Mouse (Mus musculus): ENCODE data around the gene Gdf15. TPM values are rescaled to one million over a fixed set of nuclear protein-coding genes. Genes with fewer than 3 reads are reported as not detected.

Gdf15 gene
- polyA plus RNA-seq (2015; fragmentation: Illumina TruSeq; extraction: RNeasy Lipid Tissue Mini Kit (QIAGEN cat#74804); ENCODE audit: insufficient read depth, low replicate concordance): not detected

DNA sequence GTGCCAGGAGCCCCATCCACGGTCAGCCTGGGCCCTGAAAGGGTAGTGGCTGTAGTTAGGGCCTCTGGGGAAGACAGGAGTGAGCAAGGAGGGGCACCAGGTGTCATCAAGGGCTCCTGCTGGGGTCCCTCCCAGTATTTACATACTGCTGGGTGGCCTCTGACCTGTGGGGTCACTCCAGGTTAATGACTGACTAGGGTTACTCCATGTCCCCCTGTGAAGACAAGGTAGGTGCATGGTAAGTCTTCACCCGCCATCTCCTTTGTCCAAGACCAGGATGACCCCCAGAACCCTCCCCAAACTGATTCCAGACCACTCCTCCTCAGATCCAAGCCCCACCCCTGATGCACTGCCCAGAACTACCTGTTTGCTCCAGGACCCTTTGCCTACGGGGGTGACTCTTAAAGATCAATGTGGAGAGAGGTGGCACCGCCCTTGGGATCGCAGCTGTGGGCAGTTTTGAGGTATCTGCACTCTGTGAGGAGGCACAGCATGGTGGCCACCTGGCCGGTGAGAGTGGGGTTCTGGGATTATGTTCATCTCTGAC, at the start of gene Gdf15:
Gdf15 (minus strand) TSS at position 111 of the 547 bp plus-strand sequence.

DNA sequence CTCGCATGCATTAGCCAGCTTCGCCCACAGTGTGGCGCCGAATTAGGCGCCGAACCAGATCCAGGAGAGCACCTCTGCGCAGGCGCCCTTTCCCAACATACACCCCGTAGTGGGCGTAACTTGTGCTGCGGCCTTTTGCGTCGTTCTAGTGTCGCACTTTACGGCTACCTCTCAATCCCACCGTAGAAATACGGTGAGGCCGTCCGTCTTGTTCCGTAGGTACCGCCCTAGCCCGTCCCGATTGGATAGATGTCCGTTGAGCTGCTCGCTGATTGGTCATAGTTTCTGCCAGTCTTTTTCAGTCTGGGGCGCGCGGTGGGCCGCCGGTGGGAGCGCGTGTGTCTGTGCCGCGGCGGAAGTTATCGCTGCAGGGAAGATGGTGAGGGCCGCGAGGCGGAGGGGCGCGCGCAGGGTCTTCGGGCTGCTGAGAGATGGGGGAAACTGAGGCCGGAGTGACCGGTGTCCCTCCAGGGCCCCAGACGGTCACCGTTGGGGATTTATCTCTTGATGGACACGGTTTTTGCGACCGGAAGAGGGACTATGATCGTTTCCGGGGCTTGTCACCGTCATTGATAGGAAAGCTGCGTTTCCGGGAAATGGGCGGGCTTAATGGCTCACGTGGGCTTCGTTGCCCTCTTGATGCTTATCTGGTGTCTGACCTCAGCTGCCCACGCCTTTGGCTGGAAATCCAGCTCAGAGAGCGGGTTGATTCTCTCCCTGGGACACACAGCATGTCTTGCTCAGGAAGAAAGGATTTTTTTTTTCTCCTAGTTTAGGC, 41.0 kb upstream of the Gdf15 start, which contains the start of gene Lsm4:
Lsm4 (plus strand) TSS at position 170 of the 778 bp plus-strand sequence.

GRCm38 (mm10) chr8:70660273-70660725, 28.0 kb upstream of the Gdf15 start, which contains the start of gene Pgpep1:
Pgpep1 (minus strand) TSS chr8:70660388.

DNA sequence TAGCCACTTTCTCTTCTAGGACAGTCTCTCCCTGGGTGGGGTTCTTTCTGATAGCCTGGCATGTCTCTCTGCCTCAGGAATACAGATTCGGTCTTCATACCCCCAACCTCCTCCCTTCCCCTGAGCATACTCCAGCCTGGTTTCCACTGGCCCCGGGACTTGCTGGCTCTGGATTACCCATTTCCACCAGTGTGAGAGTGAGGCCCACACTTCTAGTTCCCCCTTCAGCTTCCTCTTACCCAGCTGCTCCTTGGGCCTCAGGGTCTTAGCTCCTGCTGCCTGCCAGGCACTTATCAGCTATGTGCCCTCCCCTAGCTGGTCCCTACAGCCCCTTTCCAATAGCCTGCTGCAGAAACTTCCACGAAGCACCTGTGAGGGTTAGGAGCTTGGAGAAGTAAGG, 16.4 kb downstream of the Gdf15 start, which contains the start of gene Lrrc25:
Lrrc25 (plus strand) TSS at position 262 of the 400 bp plus-strand sequence.

GRCm38 (mm10) chr8:70608749-70609367, 23.4 kb downstream of the Gdf15 start, which contains the start of gene Ssbp4:
Ssbp4 (minus strand) TSS chr8:70608872.

GRCm38 (mm10) chr8:70593961-70594609, 38.2 kb downstream of the Gdf15 start, which contains the start of gene Isyna1:
Isyna1 (plus strand) TSS chr8:70594373.

Other genes starting within 250 kb of the Gdf15 start
- gene Crtc1, start 192.9 kb downstream of the Gdf15 start, polyA plus RNA-seq (2015; fragmentation: Illumina TruSeq; extraction: RNeasy Lipid Tissue Mini Kit (QIAGEN cat#74804); ENCODE audit: insufficient read depth, low replicate concordance): 6.5 TPM
- 5.5 TPM for gene Klhl26, start 155.5 kb downstream of the Gdf15 start, polyA plus RNA-seq (2015; fragmentation: Illumina TruSeq; extraction: RNeasy Lipid Tissue Mini Kit (QIAGEN cat#74804); ENCODE audit: insufficient read depth, low replicate concordance)
- not detected for gene Tmem59l, start 145.1 kb downstream of the Gdf15 start, polyA plus RNA-seq (2015; fragmentation: Illumina TruSeq; extraction: RNeasy Lipid Tissue Mini Kit (QIAGEN cat#74804); ENCODE audit: insufficient read depth, low replicate concordance)
- gene Crlf1, start 139.3 kb downstream of the Gdf15 start, polyA plus RNA-seq (2015; fragmentation: Illumina TruSeq; extraction: RNeasy Lipid Tissue Mini Kit (QIAGEN cat#74804); ENCODE audit: insufficient read depth, low replicate concordance): not detected
- 10.3 TPM for gene Rex1bd, start 125.7 kb downstream of the Gdf15 start, polyA plus RNA-seq (2015; fragmentation: Illumina TruSeq; extraction: RNeasy Lipid Tissue Mini Kit (QIAGEN cat#74804); ENCODE audit: insufficient read depth, low replicate concordance)
- gene Uba52, start 121.7 kb downstream of the Gdf15 start, polyA plus RNA-seq (2015; fragmentation: Illumina TruSeq; extraction: RNeasy Lipid Tissue Mini Kit (QIAGEN cat#74804); ENCODE audit: insufficient read depth, low replicate concordance): 680 TPM
- gene Fkbp8, start 104.7 kb downstream of the Gdf15 start, polyA plus RNA-seq (2015; fragmentation: Illumina TruSeq; extraction: RNeasy Lipid Tissue Mini Kit (QIAGEN cat#74804); ENCODE audit: insufficient read depth, low replicate concordance): 99.1 TPM
- gene Kxd1, start 104.5 kb downstream of the Gdf15 start, polyA plus RNA-seq (2015; fragmentation: Illumina TruSeq; extraction: RNeasy Lipid Tissue Mini Kit (QIAGEN cat#74804); ENCODE audit: insufficient read depth, low replicate concordance): 50.0 TPM
- 10.1 TPM for gene Ell, start 93.0 kb downstream of the Gdf15 start, polyA plus RNA-seq (2015; fragmentation: Illumina TruSeq; extraction: RNeasy Lipid Tissue Mini Kit (QIAGEN cat#74804); ENCODE audit: insufficient read depth, low replicate concordance)
- gene Isyna1, start 38.1 kb downstream of the Gdf15 start, polyA plus RNA-seq (2015; fragmentation: Illumina TruSeq; extraction: RNeasy Lipid Tissue Mini Kit (QIAGEN cat#74804); ENCODE audit: insufficient read depth, low replicate concordance): 9.0 TPM
- 8.2 TPM for gene Ssbp4, start 23.6 kb downstream of the Gdf15 start, polyA plus RNA-seq (2015; fragmentation: Illumina TruSeq; extraction: RNeasy Lipid Tissue Mini Kit (QIAGEN cat#74804); ENCODE audit: insufficient read depth, low replicate concordance)
- 13.8 TPM for gene Lrrc25, start 16.3 kb downstream of the Gdf15 start, polyA plus RNA-seq (2015; fragmentation: Illumina TruSeq; extraction: RNeasy Lipid Tissue Mini Kit (QIAGEN cat#74804); ENCODE audit: insufficient read depth, low replicate concordance)
- 5.5 TPM for gene Pgpep1, start 27.9 kb upstream of the Gdf15 start, polyA plus RNA-seq (2015; fragmentation: Illumina TruSeq; extraction: RNeasy Lipid Tissue Mini Kit (QIAGEN cat#74804); ENCODE audit: insufficient read depth, low replicate concordance)
- gene Lsm4, start 40.8 kb upstream of the Gdf15 start, polyA plus RNA-seq (2015; fragmentation: Illumina TruSeq; extraction: RNeasy Lipid Tissue Mini Kit (QIAGEN cat#74804); ENCODE audit: insufficient read depth, low replicate concordance): 21.5 TPM
- 22.5 TPM for gene Jund, start 66.5 kb upstream of the Gdf15 start, polyA plus RNA-seq (2015; fragmentation: Illumina TruSeq; extraction: RNeasy Lipid Tissue Mini Kit (QIAGEN cat#74804); ENCODE audit: insufficient read depth, low replicate concordance)
- not detected for gene Iqcn, start 71.0 kb upstream of the Gdf15 start, polyA plus RNA-seq (2015; fragmentation: Illumina TruSeq; extraction: RNeasy Lipid Tissue Mini Kit (QIAGEN cat#74804); ENCODE audit: insufficient read depth, low replicate concordance)
- gene Gm3336, start 86.1 kb upstream of the Gdf15 start, polyA plus RNA-seq (2015; fragmentation: Illumina TruSeq; extraction: RNeasy Lipid Tissue Mini Kit (QIAGEN cat#74804); ENCODE audit: insufficient read depth, low replicate concordance): 1.5 TPM
- 0.72 TPM for gene Pde4c, start 91.3 kb upstream of the Gdf15 start, polyA plus RNA-seq (2015; fragmentation: Illumina TruSeq; extraction: RNeasy Lipid Tissue Mini Kit (QIAGEN cat#74804); ENCODE audit: insufficient read depth, low replicate concordance)
- gene Rab3a, start 122.2 kb upstream of the Gdf15 start, polyA plus RNA-seq (2015; fragmentation: Illumina TruSeq; extraction: RNeasy Lipid Tissue Mini Kit (QIAGEN cat#74804); ENCODE audit: insufficient read depth, low replicate concordance): 4.4 TPM
- gene Mpv17l2, start 128.5 kb upstream of the Gdf15 start, polyA plus RNA-seq (2015; fragmentation: Illumina TruSeq; extraction: RNeasy Lipid Tissue Mini Kit (QIAGEN cat#74804); ENCODE audit: insufficient read depth, low replicate concordance): 14.0 TPM
- 6.9 TPM for gene Pik3r2, start 144.3 kb upstream of the Gdf15 start, polyA plus RNA-seq (2015; fragmentation: Illumina TruSeq; extraction: RNeasy Lipid Tissue Mini Kit (QIAGEN cat#74804); ENCODE audit: insufficient read depth, low replicate concordance)
- 32.4 TPM for gene Mast3, start 172.6 kb upstream of the Gdf15 start, polyA plus RNA-seq (2015; fragmentation: Illumina TruSeq; extraction: RNeasy Lipid Tissue Mini Kit (QIAGEN cat#74804); ENCODE audit: insufficient read depth, low replicate concordance)
- gene Il12rb1, start 176.0 kb upstream of the Gdf15 start, polyA plus RNA-seq (2015; fragmentation: Illumina TruSeq; extraction: RNeasy Lipid Tissue Mini Kit (QIAGEN cat#74804); ENCODE audit: insufficient read depth, low replicate concordance): 1.8 TPM
- gene Arrdc2, start 207.3 kb upstream of the Gdf15 start, polyA plus RNA-seq (2015; fragmentation: Illumina TruSeq; extraction: RNeasy Lipid Tissue Mini Kit (QIAGEN cat#74804); ENCODE audit: insufficient read depth, low replicate concordance): 20.4 TPM
- gene Kcnn1, start 230.8 kb upstream of the Gdf15 start, polyA plus RNA-seq (2015; fragmentation: Illumina TruSeq; extraction: RNeasy Lipid Tissue Mini Kit (QIAGEN cat#74804); ENCODE audit: insufficient read depth, low replicate concordance): 0.17 TPM
- 3.4 TPM for gene Ccdc124, start 241.5 kb upstream of the Gdf15 start, polyA plus RNA-seq (2015; fragmentation: Illumina TruSeq; extraction: RNeasy Lipid Tissue Mini Kit (QIAGEN cat#74804); ENCODE audit: insufficient read depth, low replicate concordance)

Data from spleen, adult 10 weeks (tissue).